Mouse (Mus musculus): ENCODE results near the gene Nfib. TPM values are rescaled to one million over a fixed set of nuclear protein-coding genes. Genes with fewer than 3 reads are reported as not detected.

Gene Nfib
- polyA plus RNA-seq, 1 experiment from 2014 or later, result 59.0 TPM

GRCm38 (mm10) chr4:82497671-82498631, 207.6 kb downstream of the Nfib start:
- no peak; the same call in 1 of the 2 replicates for ATAC-seq (replicated peaks; ENCODE audit: insufficient number of reproducible peaks, low FRiP score, low TSS enrichment)
- WGBS (ENCODE audit: insufficient replicate concordance), result 73% methylated on average over 26 of the region's 26 CpGs

GRCm38 (mm10) chr4:82497141-82497566, 208.4 kb downstream of the Nfib start:
- H3K4me1 ChIP-seq (ENCODE audit: control insufficient read depth, insufficient read depth, low read length), result peaks cover 37% of the 10 kb centered on the region
- no peak overlapping the region for H3K27ac ChIP-seq (ENCODE audit: low read depth, low read length)

More at GRCm38 (mm10) chr4:82497671-82498631, 207.6 kb downstream of the Nfib start:
- Histone ChIP-seq H3K36me3 (ENCODE audit: control insufficient read depth, insufficient read depth, low read length) (peaks cover 3% of the 10 kb centered on the region; the same call in 1 of the 2 replicates), H3K4me2 (no peak overlapping the region), H3K27me3 (ENCODE audit: control insufficient read depth, insufficient read depth, low read length) (no peaks in the 10 kb centered on the region), H3K4me1 (ENCODE audit: control insufficient read depth, insufficient read depth, low read length) (peaks cover 34% of the 10 kb centered on the region), H3K4me3 (ENCODE audit: low read depth, low read length) (no peak overlapping the region), H3K9me3 (replicated peaks; ENCODE audit: control insufficient read depth, low read length) (no peaks in the 10 kb centered on the region), H3K9ac (ENCODE audit: low read depth, low read length) (no peak overlapping the region), H3K27ac (ENCODE audit: low read depth, low read length) (no peak overlapping the region)

GRCm38 (mm10) chr4:82496383-82496782, 209.2 kb downstream of the Nfib start:
- Histone ChIP-seq H3K9ac (ENCODE audit: low read depth, low read length) (no peak overlapping the region), H3K9me3 (replicated peaks; ENCODE audit: control insufficient read depth, low read length) (no peaks in the 10 kb centered on the region), H3K27ac (ENCODE audit: low read depth, low read length) (no peak overlapping the region), H3K4me3 (ENCODE audit: low read depth, low read length) (no peak overlapping the region), H3K4me1 (ENCODE audit: control insufficient read depth, insufficient read depth, low read length) (peaks cover 41% of the 10 kb centered on the region), H3K27me3 (ENCODE audit: control insufficient read depth, insufficient read depth, low read length) (no peaks in the 10 kb centered on the region), H3K4me2 (no peak overlapping the region), H3K36me3 (ENCODE audit: control insufficient read depth, insufficient read depth, low read length) (peaks cover 3% of the 10 kb centered on the region; the same call in 1 of the 2 replicates)
- WGBS (ENCODE audit: insufficient replicate concordance), result 76% methylated on average over 5 of the region's 5 CpGs
- ATAC-seq (replicated peaks; ENCODE audit: insufficient number of reproducible peaks, low FRiP score, low TSS enrichment), result no peak

More at GRCm38 (mm10) chr4:82497141-82497566, 208.4 kb downstream of the Nfib start:
- Histone ChIP-seq H3K9me3 (replicated peaks; ENCODE audit: control insufficient read depth, low read length) (no peaks in the 10 kb centered on the region), H3K36me3 (ENCODE audit: control insufficient read depth, insufficient read depth, low read length) (peaks cover 3% of the 10 kb centered on the region; the same call in 1 of the 2 replicates), H3K4me3 (ENCODE audit: low read depth, low read length) (no peak overlapping the region), H3K4me2 (no peak overlapping the region), H3K27me3 (ENCODE audit: control insufficient read depth, insufficient read depth, low read length) (no peaks in the 10 kb centered on the region), H3K9ac (ENCODE audit: low read depth, low read length) (no peak overlapping the region)
- WGBS (ENCODE audit: insufficient replicate concordance), result 85% methylated on average over 8 of the region's 8 CpGs
- no peak for ATAC-seq (replicated peaks; ENCODE audit: insufficient number of reproducible peaks, low FRiP score, low TSS enrichment)

- H3K4me2 ChIP-seq, result no peak overlapping the region
- H3K27me3 ChIP-seq (ENCODE audit: control insufficient read depth, insufficient read depth, low read length), result no peaks in the 10 kb centered on the region
- peaks cover 38% of the 10 kb centered on the region for H3K4me1 ChIP-seq (ENCODE audit: control insufficient read depth, insufficient read depth, low read length)
- ATAC-seq (replicated peaks; ENCODE audit: insufficient number of reproducible peaks, low FRiP score, low TSS enrichment), result no peak
- 86% methylated on average over 6 of the region's 6 CpGs for WGBS (ENCODE audit: insufficient replicate concordance)
- no peak overlapping the region for H3K9ac ChIP-seq (ENCODE audit: low read depth, low read length)
- H3K9me3 ChIP-seq (replicated peaks; ENCODE audit: control insufficient read depth, low read length), result no peaks in the 10 kb centered on the region
- H3K4me3 ChIP-seq (ENCODE audit: low read depth, low read length), result no peak overlapping the region
- peaks cover 3% of the 10 kb centered on the region; the same call in 1 of the 2 replicates for H3K36me3 ChIP-seq (ENCODE audit: control insufficient read depth, insufficient read depth, low read length)
- H3K27ac ChIP-seq (ENCODE audit: low read depth, low read length), result no peak overlapping the region
These were observed 209.9 kb downstream of the Nfib start for GRCm38 (mm10) chr4:82495605-82496004.

GRCm38 (mm10) chr4:82494829-82495228, 210.7 kb downstream of the Nfib start:
- Histone ChIP-seq H3K9me3 (replicated peaks; ENCODE audit: control insufficient read depth, low read length) (no peaks in the 10 kb centered on the region), H3K27ac (ENCODE audit: low read depth, low read length) (no peak overlapping the region), H3K4me2 (no peak overlapping the region), H3K27me3 (ENCODE audit: control insufficient read depth, insufficient read depth, low read length) (no peaks in the 10 kb centered on the region), H3K36me3 (ENCODE audit: control insufficient read depth, insufficient read depth, low read length) (peaks cover 3% of the 10 kb centered on the region; the same call in 1 of the 2 replicates), H3K9ac (ENCODE audit: low read depth, low read length) (no peak overlapping the region), H3K4me1 (ENCODE audit: control insufficient read depth, insufficient read depth, low read length) (peaks cover 35% of the 10 kb centered on the region), H3K4me3 (ENCODE audit: low read depth, low read length) (no peak overlapping the region)
- no peak for ATAC-seq (replicated peaks; ENCODE audit: insufficient number of reproducible peaks, low FRiP score, low TSS enrichment)
- 91% methylated on average over 10 of the region's 10 CpGs for WGBS (ENCODE audit: insufficient replicate concordance)

- Histone ChIP-seq H3K36me3 (ENCODE audit: control insufficient read depth, insufficient read depth, low read length) (peaks cover 3% of the 10 kb centered on the region; the same call in 1 of the 2 replicates), H3K27ac (ENCODE audit: low read depth, low read length) (no peak overlapping the region), H3K4me2 (no peak overlapping the region), H3K4me1 (ENCODE audit: control insufficient read depth, insufficient read depth, low read length) (peaks cover 34% of the 10 kb centered on the region), H3K9ac (ENCODE audit: low read depth, low read length) (no peak overlapping the region), H3K4me3 (ENCODE audit: low read depth, low read length) (no peak overlapping the region), H3K27me3 (ENCODE audit: control insufficient read depth, insufficient read depth, low read length) (no peaks in the 10 kb centered on the region), H3K9me3 (replicated peaks; ENCODE audit: control insufficient read depth, low read length) (no peaks in the 10 kb centered on the region)
- ATAC-seq (replicated peaks; ENCODE audit: insufficient number of reproducible peaks, low FRiP score, low TSS enrichment), result no peak
- 81% methylated on average over 3 of the region's 3 CpGs for WGBS (ENCODE audit: insufficient replicate concordance)
These were observed 211.1 kb downstream of the Nfib start for GRCm38 (mm10) chr4:82494424-82494823.

GRCm38 (mm10) chr4:82493865-82494264, 211.7 kb downstream of the Nfib start:
- Histone ChIP-seq H3K27ac (ENCODE audit: low read depth, low read length) (no peak overlapping the region), H3K9ac (ENCODE audit: low read depth, low read length) (no peak overlapping the region), H3K4me1 (ENCODE audit: control insufficient read depth, insufficient read depth, low read length) (peaks cover 29% of the 10 kb centered on the region), H3K4me3 (ENCODE audit: low read depth, low read length) (no peak overlapping the region), H3K4me2 (no peak overlapping the region), H3K36me3 (ENCODE audit: control insufficient read depth, insufficient read depth, low read length) (peaks cover 3% of the 10 kb centered on the region; the same call in 1 of the 2 replicates), H3K9me3 (replicated peaks; ENCODE audit: control insufficient read depth, low read length) (no peaks in the 10 kb centered on the region), H3K27me3 (ENCODE audit: control insufficient read depth, insufficient read depth, low read length) (no peaks in the 10 kb centered on the region)
- WGBS (ENCODE audit: insufficient replicate concordance), result 78% methylated on average over 1 of the region's 1 CpGs
- no peak for ATAC-seq (replicated peaks; ENCODE audit: insufficient number of reproducible peaks, low FRiP score, low TSS enrichment)

- H3K9ac ChIP-seq (ENCODE audit: low read depth, low read length), result no peak overlapping the region
- H3K4me3 ChIP-seq (ENCODE audit: low read depth, low read length), result no peak overlapping the region
- peaks cover 3% of the 10 kb centered on the region; the same call in 1 of the 2 replicates for H3K36me3 ChIP-seq (ENCODE audit: control insufficient read depth, insufficient read depth, low read length)
- H3K4me1 ChIP-seq (ENCODE audit: control insufficient read depth, insufficient read depth, low read length), result peaks cover 29% of the 10 kb centered on the region
- no peaks in the 10 kb centered on the region for H3K27me3 ChIP-seq (ENCODE audit: control insufficient read depth, insufficient read depth, low read length)
- no peak overlapping the region for H3K4me2 ChIP-seq
- WGBS (ENCODE audit: insufficient replicate concordance), result 81% methylated on average over 7 of the region's 7 CpGs
- H3K9me3 ChIP-seq (replicated peaks; ENCODE audit: control insufficient read depth, low read length), result no peaks in the 10 kb centered on the region
- no peak for ATAC-seq (replicated peaks; ENCODE audit: insufficient number of reproducible peaks, low FRiP score, low TSS enrichment)
- no peak overlapping the region for H3K27ac ChIP-seq (ENCODE audit: low read depth, low read length)
These were observed 212.2 kb downstream of the Nfib start for GRCm38 (mm10) chr4:82493363-82493762.
